Mouse (Mus musculus) ES-Bruce4 (cell line): ENCODE data around the gene Sik3.

Experiments used
- CTCF ChIP-seq: IDR thresholded peaks from one replicate; pipeline ENCODE4 v1.8.1; 2011; ENCODE audit warnings: low read depth, low read length
- POLR2A ChIP-seq: IDR thresholded peaks from one replicate; pipeline ENCODE4 v1.8.1; 2011; ENCODE audit warnings: low read length; ENCODE audit not compliant: insufficient read depth

- no peak for TF ChIP-seq POLR2A
- TF ChIP-seq CTCF, result no peak
These were observed 244.2 kb downstream of the Sik3 start for GRCm38 (mm10) chr9:46256658-46257385.
